Mouse (Mus musculus) 3134 (cell line): ENCODE measurements around the gene Cyb5rl.
A peak's percentile ranks its signal among the peaks of the same experiment; 100 is the strongest.
"Not testable (repeated sequence)": the region's sequence is repeated elsewhere in the genome, so short reads cannot be mapped to it uniquely, and the experiment has no call there.

Experiments
- DNase-seq: peaks from one replicate; pipeline ENCODE4 v3.0.0-alpha.2; 2011; ENCODE audit warnings: low spot score; ENCODE audit not compliant: insufficient read length; ENCODE audit errors: extremely low read depth

Cyb5rl gene

DNA sequence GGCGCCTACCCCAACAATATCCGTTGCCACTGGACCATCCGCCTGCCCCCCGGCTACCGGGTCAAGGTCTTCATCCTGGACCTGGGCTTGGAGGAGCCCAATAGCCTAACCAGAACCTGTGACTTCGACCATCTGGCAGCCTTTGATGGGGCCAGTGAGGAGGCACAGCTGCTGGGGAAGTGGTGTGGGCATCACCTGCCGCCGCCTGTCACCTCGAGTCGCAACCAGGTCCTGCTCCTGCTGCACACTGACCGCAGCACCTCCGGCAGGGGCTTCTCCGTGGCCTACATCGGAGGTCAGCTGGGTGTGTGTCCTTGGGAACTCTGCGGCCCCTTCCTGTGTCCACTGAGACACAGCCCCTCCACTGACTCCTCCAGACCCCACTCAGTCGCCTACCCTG lies 40.0 kb downstream of the Cyb5rl start:
- no peak for DNase-seq

DNA sequence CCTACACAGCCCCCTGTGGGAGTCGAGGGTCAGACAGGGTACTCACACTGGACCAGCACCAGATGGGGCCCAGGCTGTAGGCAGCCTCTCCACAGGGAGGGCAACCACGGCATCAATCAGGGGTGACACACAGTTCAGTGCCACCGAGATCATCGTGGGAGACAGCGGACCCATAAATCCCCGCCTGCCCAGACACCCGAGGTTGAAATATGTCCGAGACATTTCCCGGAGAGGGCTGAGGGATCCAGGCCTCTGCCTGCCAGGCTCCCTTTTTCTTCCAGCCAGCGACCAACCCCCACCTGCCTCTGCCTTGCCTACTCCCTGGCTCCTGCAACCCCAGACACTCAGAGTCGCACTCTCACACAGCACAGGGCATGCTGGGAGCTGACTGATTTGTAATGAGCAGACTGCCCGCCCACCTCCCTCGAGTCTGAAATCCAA lies 41.5 kb downstream of the Cyb5rl start:
- DNase-seq: no peak

DNA sequence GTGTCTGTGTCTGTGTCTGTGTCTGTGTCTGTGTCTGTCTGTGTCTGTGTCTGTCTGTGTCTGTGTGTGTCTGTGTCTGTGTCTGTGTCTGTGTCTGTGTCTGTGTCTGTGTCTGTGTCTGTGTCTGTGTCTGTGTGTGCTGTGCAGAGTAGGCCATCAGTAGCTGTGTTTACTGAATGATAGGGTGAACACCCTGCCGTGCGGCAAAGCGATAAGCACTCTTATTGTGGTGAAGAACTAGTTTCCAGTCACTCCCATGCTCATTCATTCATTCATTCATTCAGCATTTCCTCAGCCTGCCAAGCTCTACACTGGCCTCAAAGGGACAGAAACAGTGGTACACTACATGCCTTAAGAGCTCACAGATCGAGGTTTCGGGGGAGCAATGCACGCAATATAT lies 42.4 kb downstream of the Cyb5rl start:
- not testable (repeated sequence) for DNase-seq

DNA sequence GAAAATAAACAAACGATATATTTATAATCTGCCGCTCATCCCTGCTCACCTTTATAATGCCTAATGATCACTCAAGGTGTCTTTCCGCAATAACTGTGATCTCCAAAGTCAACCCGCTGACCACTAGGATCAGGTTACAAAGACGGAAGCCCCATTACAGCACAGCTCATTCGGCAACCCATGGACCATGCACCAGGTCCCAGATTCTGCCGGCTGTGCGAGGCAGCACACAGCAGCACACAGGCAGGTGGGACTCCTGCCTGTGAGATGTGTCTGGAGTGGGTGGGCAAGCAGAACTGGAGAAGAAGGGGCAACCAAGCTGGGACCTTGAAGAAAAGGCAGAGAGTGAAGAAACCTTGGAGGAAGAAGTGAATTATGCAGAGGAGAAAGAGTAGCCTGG lies 47.5 kb downstream of the Cyb5rl start:
- no peak for DNase-seq

DNA sequence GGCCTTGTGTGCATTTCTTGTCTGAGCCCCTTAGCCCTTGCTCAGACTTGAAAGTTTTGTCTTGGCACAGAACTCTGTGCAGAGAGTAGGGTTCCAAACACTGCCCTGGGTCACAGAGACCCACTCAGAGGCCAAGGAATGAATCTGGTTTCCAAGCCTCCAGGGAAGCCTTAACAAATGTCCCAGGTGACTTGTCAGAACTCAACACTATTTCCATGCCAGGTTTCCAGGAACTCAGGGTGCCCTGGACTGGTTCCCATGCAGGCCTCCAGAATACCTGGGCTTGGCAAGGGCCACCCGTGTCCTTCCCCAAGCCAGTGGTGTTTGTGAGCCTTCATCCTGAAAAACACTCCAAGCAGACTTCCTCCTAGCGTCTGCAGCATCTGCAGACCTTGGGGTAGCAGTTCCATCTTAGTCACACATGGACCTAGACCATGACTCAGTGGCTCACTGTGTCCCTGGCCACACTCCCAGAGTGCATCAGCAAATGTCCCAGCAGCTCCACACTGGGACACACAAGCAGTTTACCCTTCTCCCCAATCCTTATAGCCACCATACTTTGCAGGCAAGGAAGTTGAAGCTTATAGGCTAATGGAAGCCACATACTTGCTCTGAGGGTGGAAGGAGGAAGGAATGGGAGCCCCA lies 51.1 kb downstream of the Cyb5rl start:
- DNase-seq: peak; percentile 23

DNA sequence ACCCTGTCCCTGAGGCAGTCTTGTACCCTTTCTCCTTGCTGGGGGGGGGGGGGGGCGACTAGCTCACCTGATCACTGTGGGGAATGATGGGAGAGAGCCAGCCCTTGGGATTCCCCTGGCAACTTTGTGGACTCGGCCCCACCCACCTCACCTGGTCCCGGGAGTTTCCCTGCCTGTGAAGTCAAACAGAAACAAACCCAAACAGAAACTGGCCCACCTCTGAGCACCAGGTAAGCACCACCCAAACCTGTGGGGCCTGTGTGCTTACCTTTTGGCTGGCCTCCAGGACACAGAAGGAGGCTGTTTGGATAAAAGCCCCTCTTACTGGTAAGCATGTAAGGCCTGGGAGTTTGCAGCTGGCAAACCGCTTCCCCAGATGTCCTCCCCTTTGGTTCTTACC lies 52.3 kb downstream of the Cyb5rl start:
- DNase-seq: no peak

DNA sequence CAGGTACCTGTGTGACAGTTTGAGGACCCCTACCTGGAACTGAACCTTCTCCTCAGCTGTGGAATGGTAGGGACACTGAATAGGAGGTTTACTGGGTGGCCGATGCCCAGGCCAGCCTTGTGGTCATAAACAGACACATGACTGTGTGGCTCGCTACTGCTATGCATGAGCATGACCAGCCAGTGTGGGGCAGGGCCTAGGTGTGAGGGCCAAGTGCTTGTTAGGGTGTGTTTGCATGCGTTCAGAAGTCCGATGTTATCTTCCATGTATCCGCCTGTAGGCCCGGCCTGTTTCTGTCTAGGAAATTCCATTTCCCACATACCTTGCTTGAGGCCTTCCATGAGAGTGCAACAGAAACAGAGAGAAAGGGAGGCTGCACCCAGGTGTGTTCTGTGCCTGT lies 53.9 kb downstream of the Cyb5rl start:
- no peak for DNase-seq

DNA sequence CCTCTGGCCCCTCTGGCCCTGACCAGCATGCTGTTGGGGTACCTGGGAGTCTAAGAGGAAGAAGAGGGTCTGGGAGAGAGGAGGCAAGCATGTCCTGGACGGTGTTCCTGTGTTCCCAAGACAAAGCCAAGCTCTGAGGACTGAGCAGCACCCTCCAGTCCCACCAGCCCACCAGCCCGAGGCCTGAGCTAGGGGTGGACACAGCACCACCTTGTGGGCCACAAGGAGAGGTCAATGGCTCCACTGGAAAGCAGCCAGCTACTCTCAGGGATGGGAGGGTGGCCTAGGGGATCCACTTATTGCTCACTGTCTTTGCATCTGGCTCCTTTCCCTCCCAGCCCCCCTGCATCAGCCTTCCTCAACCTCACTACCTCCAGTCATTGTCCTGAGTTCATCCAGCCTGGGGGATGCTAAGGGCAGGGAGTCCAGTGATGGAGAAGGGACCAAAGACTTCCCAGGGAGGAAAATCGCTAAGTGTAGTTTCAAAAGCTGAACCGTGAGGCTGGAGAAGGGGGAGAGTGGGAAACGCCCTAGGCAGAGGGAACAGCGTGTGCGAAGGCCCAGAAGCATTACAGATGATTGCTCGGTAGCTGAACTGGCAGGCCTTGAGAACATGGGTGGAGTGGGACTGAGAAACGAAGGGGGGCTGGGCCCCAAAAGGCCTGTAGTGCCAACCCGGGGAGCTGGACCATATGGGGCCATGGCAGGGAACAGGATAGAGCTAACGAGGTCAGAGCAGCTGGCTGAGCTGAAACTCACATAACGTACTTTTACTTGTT lies 54.6 kb downstream of the Cyb5rl start:
- no peak for DNase-seq

DNA sequence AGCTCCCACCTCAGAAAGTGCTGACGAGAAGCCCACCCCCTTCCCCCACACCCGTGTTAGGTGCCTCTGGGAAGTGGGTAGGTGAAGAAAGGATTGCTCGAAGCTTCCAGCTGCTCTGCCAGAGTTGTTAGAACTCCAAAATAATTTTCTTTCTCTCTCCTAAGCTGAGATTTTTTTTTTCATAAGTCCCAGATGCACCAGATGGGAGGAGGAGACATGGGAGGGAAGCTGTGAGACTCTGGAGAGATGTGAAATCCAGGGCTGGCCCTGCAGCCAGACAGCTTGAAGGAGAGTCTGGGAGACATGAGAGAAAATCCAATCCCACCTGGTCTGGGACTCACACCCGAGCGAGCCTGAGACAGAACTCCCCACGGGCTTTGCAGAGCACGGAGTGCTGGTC lies 57.6 kb downstream of the Cyb5rl start:
- no peak for DNase-seq

DNA sequence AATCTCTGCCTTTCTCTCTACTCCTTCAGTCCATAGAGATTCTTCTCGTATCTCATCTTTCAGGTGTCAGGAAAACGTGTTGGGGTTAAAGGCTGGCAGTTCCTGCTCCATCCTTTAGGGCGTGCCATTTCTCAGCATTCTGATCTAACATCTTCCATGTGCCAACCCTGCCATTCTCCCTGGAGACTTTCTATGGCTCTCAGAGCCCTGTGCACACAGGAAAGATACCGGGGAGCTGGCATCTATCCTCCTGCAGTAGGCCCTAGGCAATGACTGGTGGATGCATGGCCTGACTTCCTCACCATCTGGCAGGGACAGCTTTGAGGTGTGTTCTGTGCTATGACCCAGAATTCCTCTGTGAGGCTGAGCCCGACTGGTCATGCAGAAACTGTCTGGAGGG lies 58.3 kb downstream of the Cyb5rl start:
- no peak for DNase-seq

DNA sequence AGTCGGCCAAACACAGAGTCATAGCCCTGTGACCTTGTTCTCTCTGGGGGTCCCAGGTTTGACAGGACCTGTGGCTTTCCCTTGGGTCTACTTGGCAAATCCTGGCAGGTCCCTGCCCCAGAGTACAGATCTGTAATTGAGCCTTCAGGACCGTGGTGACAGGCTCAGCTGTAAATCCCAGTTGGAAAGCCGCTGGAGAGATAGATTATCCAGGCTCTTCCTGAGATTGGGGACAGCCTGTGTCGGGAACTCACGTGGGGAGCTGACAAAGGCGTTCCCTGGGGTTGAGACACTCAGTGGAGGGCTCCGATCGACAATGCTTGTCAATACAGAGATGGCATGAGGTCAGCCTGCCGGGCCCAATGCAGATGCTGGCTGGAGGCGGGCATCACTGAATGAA lies 59.6 kb downstream of the Cyb5rl start:
- no peak for DNase-seq

DNA sequence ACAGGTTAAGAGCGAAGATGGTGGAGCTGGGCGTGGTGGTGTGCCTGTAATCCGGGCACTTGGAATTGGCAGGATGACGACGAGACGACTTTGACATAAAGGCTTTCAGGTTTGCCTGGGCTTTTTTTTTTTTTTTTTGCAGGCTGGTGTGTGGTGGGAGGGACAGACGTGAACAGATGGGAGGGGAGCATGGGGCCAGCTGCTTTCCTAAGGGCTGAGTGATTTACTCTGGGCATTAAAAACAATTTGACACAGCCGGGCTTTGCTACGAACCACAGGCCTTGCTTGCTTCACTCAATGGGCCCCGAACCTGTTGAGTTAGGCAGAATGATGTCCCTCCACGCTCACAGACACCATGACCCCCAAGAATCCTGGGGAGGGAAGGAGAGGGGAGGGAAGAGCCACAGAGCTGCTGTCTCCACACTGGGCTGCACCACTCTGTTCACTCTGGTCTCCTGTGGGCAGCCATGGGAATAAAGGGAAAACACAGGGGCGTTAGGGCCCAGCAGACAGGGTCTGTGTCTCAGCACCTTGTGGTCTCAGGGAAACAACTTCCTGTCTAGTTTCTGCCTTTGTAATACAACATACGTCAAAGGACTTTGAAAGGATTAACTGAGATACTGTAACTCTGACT lies 60.2 kb downstream of the Cyb5rl start:
- no peak for DNase-seq

DNA sequence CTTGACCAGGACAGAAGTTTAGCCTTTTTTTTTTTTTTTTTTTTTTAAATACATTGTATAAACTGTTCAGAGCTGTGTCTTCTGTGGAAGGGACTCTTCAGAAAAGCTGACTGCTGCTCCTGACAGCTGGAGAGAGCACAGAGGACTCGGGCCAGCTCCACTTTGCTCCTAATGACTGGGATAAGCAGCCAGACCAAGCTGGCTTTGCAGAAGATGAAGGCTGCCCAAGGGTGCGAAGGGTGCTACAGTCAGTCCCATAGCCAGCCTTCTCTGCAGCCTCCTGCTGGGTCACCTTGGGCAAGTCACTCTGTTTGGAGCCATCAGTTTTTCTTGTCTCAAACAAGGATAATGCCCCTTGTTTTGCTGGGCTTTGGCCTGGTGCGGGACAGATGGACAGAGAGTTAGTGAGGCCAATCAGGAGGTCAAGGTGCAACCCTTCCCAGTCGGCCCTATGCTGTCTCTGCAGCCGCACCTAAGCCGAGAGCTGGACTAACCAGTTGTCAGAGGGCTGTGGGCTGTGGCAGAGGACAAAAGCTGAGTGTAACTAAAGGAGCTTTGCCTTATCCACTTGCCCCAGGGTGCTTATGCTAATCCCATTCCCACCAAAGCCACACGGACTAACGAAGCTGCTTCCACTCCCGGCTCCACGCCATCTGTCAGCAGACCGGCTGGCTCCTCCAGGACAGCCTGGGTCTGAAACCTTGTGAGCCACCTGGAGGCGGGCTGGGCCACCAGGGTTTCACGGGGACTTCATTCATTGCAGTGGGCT lies 61.3 kb downstream of the Cyb5rl start:
- DNase-seq: no peak

DNA sequence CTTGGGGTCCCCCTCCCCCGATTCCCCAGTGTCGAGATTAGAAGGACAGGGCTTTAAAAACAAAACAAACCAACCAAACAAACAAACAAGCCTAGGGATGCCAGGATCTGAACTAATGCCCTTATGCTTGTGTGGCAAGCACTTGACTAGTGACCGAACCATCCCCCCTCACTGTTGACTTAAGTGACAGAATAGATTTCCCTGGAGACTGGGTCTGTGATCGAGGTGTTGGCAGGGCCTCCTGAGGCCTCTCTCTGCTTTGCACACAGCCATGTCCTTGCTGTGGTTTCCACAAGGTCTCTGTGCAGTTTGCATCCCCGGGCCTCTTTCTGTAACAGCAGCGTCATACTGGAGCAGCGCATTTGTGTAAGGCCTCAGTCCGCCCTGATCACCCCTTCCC lies 62.6 kb downstream of the Cyb5rl start:
- no peak for DNase-seq

DNA sequence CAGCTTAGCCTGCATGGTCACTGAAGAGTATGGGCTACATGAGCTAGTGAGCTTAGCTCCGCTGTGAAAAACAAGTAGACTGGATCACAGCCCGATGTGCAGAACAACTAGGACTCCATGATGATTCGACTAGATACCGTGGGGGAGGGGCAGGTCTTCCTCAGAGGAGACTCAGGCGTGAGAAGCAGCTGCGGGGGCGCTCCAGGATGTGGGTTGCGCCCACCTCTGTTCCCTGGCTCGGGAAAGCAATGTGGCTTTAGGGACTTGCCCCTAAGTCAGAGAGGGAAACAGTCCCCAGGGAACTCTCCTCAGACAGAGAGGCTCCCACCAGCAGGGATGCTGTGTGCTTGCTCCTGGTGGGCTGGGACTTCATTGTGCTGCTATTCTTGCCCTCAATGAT lies 63.7 kb downstream of the Cyb5rl start:
- DNase-seq: no peak

DNA sequence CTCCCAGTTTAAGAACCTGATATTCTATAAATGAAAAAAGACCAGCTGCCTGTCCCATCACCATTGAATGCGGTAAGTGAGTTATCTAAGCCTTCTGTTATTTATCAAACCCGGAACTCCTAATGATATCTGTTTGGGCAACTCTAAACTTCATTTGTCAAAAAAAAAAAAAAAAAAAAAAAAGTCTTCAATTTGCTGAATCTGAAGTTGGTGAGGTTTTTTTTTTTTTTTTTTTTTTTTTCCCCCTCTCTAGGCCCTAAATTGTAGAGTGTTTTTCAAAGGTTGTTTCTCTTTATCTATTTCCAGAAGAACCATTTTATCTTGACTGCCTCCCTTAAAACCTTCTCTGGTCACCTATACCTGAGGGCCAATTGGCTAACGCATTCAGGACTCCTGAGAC lies 68.1 kb downstream of the Cyb5rl start:
- no peak for DNase-seq

DNA sequence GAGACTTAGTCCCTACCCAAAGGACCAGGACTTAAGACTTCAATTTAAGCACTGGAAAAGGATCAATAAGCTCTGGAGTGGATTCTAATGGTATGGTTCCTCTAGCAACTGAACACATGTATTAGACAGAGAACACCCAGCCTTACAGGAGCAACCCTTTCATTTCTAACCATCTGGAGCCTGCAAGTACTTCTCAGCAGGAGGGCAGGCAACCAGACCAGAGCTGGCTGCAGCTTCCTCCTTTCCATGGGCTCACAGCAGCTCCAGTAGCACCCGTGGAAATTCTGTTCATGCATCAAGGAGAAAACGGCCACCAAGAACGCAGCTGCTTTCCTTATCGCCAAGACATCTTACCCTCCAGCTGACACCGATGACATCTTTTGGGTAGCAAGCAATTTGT lies 68.9 kb downstream of the Cyb5rl start:
- DNase-seq: no peak

DNA sequence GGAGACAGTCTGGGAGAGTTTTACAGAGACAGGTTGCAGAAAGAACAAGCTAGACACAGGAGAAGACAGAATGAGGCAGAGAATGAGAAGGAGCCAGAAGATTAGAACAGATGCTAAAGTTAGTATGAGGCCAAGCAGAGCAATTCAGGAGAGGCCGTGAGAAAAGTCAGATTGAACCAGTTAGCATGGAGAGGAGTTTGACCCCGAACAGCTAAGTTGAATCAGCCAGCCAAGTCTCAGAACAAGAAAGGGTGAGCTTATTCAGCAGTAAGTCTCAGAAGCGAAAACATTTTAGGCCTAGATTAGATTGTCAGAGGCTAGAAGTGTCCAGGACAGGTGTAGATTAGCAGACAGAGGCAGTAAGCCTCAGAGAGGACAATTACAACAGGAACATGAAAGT lies 69.7 kb downstream of the Cyb5rl start:
- no peak for DNase-seq
